Mouse (Mus musculus) liver, embryonic 14.5 days (tissue): ENCODE data around the gene Tenm2.

ENCODE experiments used
- CTCF ChIP-seq: IDR thresholded peaks from 2 replicates; pipeline ENCODE4 v1.5.1; 2016; ENCODE audit warnings: antibody characterized with exemption, low read depth, control low read depth
- EP300 ChIP-seq: IDR thresholded peaks from 2 replicates; pipeline ENCODE4 v1.6.1; 2016; ENCODE audit warnings: antibody characterized with exemption, low read depth

GRCm38 (mm10) chr11:36801683-36802082 lies 434.1 kb downstream of the Tenm2 start:
- TF ChIP-seq CTCF (no peak), EP300 (no peak)
